Mouse (Mus musculus): ENCODE measurements around the gene Olfr951. TPM values are rescaled to one million over a fixed set of nuclear protein-coding genes. Genes with fewer than 3 reads are reported as not detected.

Olfr951 gene
- polyA plus RNA-seq (2014; fragmentation: Nextera tagmentation; extraction: Ambion mirVana): not detected in 2 replicates

GRCm38 (mm10) chr9:39387110-39387509 is at the start of gene Olfr951:
Olfr951 (plus strand) TSS chr9:39387410.
- H3K4me1 ChIP-seq (ENCODE audit: control insufficient read depth, insufficient read depth, low read length): no peaks in the 10 kb centered on the region
- ATAC-seq (replicated peaks; ENCODE audit: insufficient number of reproducible peaks, low FRiP score, low TSS enrichment): no peak
- H3K27ac ChIP-seq (ENCODE audit: low read depth, low read length): no peak within 1 kb of the TSS
- no peak within 1 kb of the TSS for H3K9ac ChIP-seq (ENCODE audit: low read depth, low read length)
- H3K9me3 ChIP-seq (replicated peaks; ENCODE audit: control insufficient read depth, low read length): no peaks in the 10 kb centered on the region
- WGBS (ENCODE audit: insufficient replicate concordance): 89% methylated on average over 2 of the region's 2 CpGs
- no peaks in the 10 kb centered on the region for H3K27me3 ChIP-seq (ENCODE audit: control insufficient read depth, insufficient read depth, low read length)
- H3K4me2 ChIP-seq: no peak within 1 kb of the TSS
- H3K36me3 ChIP-seq (ENCODE audit: control insufficient read depth, insufficient read depth, low read length): no peaks in the 10 kb centered on the region
- H3K4me3 ChIP-seq (ENCODE audit: low read depth, low read length): no peak within 1 kb of the TSS

GRCm38 (mm10) chr9:39427048-39427447 is 39.8 kb downstream of the Olfr951 start, which contains the start of gene Olfr952:
Olfr952 (minus strand) TSS chr9:39427148.
- H3K9ac ChIP-seq (ENCODE audit: low read depth, low read length): no peak within 1 kb of the TSS
- no peak within 1 kb of the TSS for H3K4me3 ChIP-seq (ENCODE audit: low read depth, low read length)
- no peaks in the 10 kb centered on the region for H3K4me1 ChIP-seq (ENCODE audit: control insufficient read depth, insufficient read depth, low read length)
- no peak within 1 kb of the TSS for H3K4me2 ChIP-seq
- no peaks in the 10 kb centered on the region for H3K27me3 ChIP-seq (ENCODE audit: control insufficient read depth, insufficient read depth, low read length)
- ATAC-seq (replicated peaks; ENCODE audit: insufficient number of reproducible peaks, low FRiP score, low TSS enrichment): no peak
- no peaks in the 10 kb centered on the region for H3K9me3 ChIP-seq (replicated peaks; ENCODE audit: control insufficient read depth, low read length)
- no peak within 1 kb of the TSS for H3K27ac ChIP-seq (ENCODE audit: low read depth, low read length)
- no peaks in the 10 kb centered on the region for H3K36me3 ChIP-seq (ENCODE audit: control insufficient read depth, insufficient read depth, low read length)

Other genes starting within 250 kb of the Olfr951 start
- not detected in 2 replicates for gene Olfr943, start 221.1 kb upstream of the Olfr951 start, polyA plus RNA-seq (2014; fragmentation: Nextera tagmentation; extraction: Ambion mirVana)
- gene Olfr944, start 185.5 kb upstream of the Olfr951 start, polyA plus RNA-seq (2014; fragmentation: Nextera tagmentation; extraction: Ambion mirVana): not detected in 2 replicates
- not detected in 2 replicates for gene Olfr1537, start 137.4 kb upstream of the Olfr951 start, polyA plus RNA-seq (2014; fragmentation: Nextera tagmentation; extraction: Ambion mirVana)
- gene Olfr945, start 110.6 kb upstream of the Olfr951 start, polyA plus RNA-seq (2014; fragmentation: Nextera tagmentation; extraction: Ambion mirVana): not detected in 2 replicates
- not detected in 2 replicates for gene Olfr948, start 61.4 kb upstream of the Olfr951 start, polyA plus RNA-seq (2014; fragmentation: Nextera tagmentation; extraction: Ambion mirVana)
- not detected in 2 replicates for gene Olfr952, start 39.7 kb downstream of the Olfr951 start, polyA plus RNA-seq (2014; fragmentation: Nextera tagmentation; extraction: Ambion mirVana)
- gene Olfr954, start 69.3 kb downstream of the Olfr951 start, polyA plus RNA-seq (2014; fragmentation: Nextera tagmentation; extraction: Ambion mirVana): not detected in 2 replicates
- gene Olfr955, start 84.5 kb downstream of the Olfr951 start, polyA plus RNA-seq (2014; fragmentation: Nextera tagmentation; extraction: Ambion mirVana): not detected in 2 replicates
- gene Olfr44, start 106.6 kb downstream of the Olfr951 start, polyA plus RNA-seq (2014; fragmentation: Nextera tagmentation; extraction: Ambion mirVana): not detected in 2 replicates
- gene Olfr957, start 128.4 kb downstream of the Olfr951 start, polyA plus RNA-seq (2014; fragmentation: Nextera tagmentation; extraction: Ambion mirVana): not detected in 2 replicates
- gene Olfr958, start 166.6 kb downstream of the Olfr951 start, polyA plus RNA-seq (2014; fragmentation: Nextera tagmentation; extraction: Ambion mirVana): not detected in 2 replicates
- gene Olfr959, start 188.2 kb downstream of the Olfr951 start, polyA plus RNA-seq (2014; fragmentation: Nextera tagmentation; extraction: Ambion mirVana): not detected in 2 replicates
- gene AW551984, start 217.0 kb downstream of the Olfr951 start, polyA plus RNA-seq (2014; fragmentation: Nextera tagmentation; extraction: Ambion mirVana): 10.5 and 14.3 TPM in 2 replicates
- gene Olfr148, start 223.2 kb downstream of the Olfr951 start, polyA plus RNA-seq (2014; fragmentation: Nextera tagmentation; extraction: Ambion mirVana): not detected in 2 replicates
- not detected in 2 replicates for gene Olfr960, start 234.0 kb downstream of the Olfr951 start, polyA plus RNA-seq (2014; fragmentation: Nextera tagmentation; extraction: Ambion mirVana)